Mouse (Mus musculus) leukemia stem cell, adult 10-12 weeks (primary cell): ENCODE data around the gene Ubfd1. TPM values are rescaled to one million over a fixed set of nuclear protein-coding genes. Genes with fewer than 3 reads are reported as not detected.

Source experiments
- polyA plus RNA-seq: library from polyadenylated mRNA; stranded (reverse); fragments of >175 nt; gene quantifications from 2 replicates; pipeline ENCODE4 v1.2.3, GENCODE M21; 2012; ENCODE audit warnings: low replicate concordance

Gene Ubfd1
- polyA plus RNA-seq: 19.6 and 43.1 TPM in 2 replicates

GRCm38 (mm10) chr7:122066945-122067516 is at the start of gene Ubfd1, which contains the start of gene Ears2:
Gene Ubfd1, plus strand, starts transcription at chr7:122067175.
Gene Ears2, minus strand, starts transcription at chr7:122067263.

GRCm38 (mm10) chr7:122020667-122021354 is 46.2 kb upstream of the Ubfd1 start, which contains the start of gene Gga2:
Gene Gga2, minus strand, starts transcription at chr7:122021222.

GRCm38 (mm10) chr7:122101747-122102244 is 34.8 kb downstream of the Ubfd1 start, which contains the start of gene Ndufab1:
Gene Ndufab1, minus strand, starts transcription at chr7:122101886.

Other genes starting within 250 kb of the Ubfd1 start
- 0.19 TPM in 1 of 2 replicates, not detected in the other for gene Scnn1b, start 202.1 kb upstream of the Ubfd1 start, polyA plus RNA-seq
- 5.0 and 6.4 TPM in 2 replicates for gene Cog7, start 85.5 kb upstream of the Ubfd1 start, polyA plus RNA-seq
- 71.3 and 115 TPM in 2 replicates for gene Gga2, start 46.0 kb upstream of the Ubfd1 start, polyA plus RNA-seq
- gene Ears2, start 88 bp downstream of the Ubfd1 start, polyA plus RNA-seq: 8.2 and 12.2 TPM in 2 replicates
- gene Ndufab1, start 34.7 kb downstream of the Ubfd1 start, polyA plus RNA-seq: 807 and 1,445 TPM in 2 replicates
- gene Palb2, start 65.8 kb downstream of the Ubfd1 start, polyA plus RNA-seq: 1.7 and 2.3 TPM in 2 replicates
- 4.3 TPM in 2 replicates for gene Dctn5, start 65.9 kb downstream of the Ubfd1 start, polyA plus RNA-seq
- gene Plk1, start 92.3 kb downstream of the Ubfd1 start, polyA plus RNA-seq: 91.3 and 152 TPM in 2 replicates
- gene Ern2, start 119.0 kb downstream of the Ubfd1 start, polyA plus RNA-seq: not detected in 2 replicates
- 0.24 TPM in 2 replicates for gene Chp2, start 152.3 kb downstream of the Ubfd1 start, polyA plus RNA-seq
- 8.0 and 8.4 TPM in 2 replicates for gene Prkcb, start 221.6 kb downstream of the Ubfd1 start, polyA plus RNA-seq